Mouse (Mus musculus): ENCODE measurements around the gene Shbg.
A peak's percentile ranks its signal among the peaks of the same experiment; 100 is the strongest.

The Shbg gene

GRCm38 (mm10) chr11:69601768-69602167 is 15.9 kb downstream of the Shbg start:
- DNase-seq (ENCODE audit: low spot score in 2 of 2), result no peak

GRCm38 (mm10) chr11:69600098-69600497 is 17.6 kb downstream of the Shbg start:
- DNase-seq (ENCODE audit: low spot score in 2 of 2), result peak in 1 of 2 experiments; percentile 31

- DNase-seq (ENCODE audit: low spot score in 2 of 2), result no peak
Measured at GRCm38 (mm10) chr11:69599436-69599835, 18.3 kb downstream of the Shbg start.

- DNase-seq (ENCODE audit: low spot score in 2 of 2), result no peak
Measured at GRCm38 (mm10) chr11:69594853-69595252, 22.9 kb downstream of the Shbg start.

- DNase-seq (ENCODE audit: low spot score in 2 of 2), result no peak
Measured at GRCm38 (mm10) chr11:69592799-69593198, 24.9 kb downstream of the Shbg start.

- DNase-seq (ENCODE audit: low spot score in 2 of 2), result no peak
Measured at GRCm38 (mm10) chr11:69591899-69592637, 25.6 kb downstream of the Shbg start.

- DNase-seq (ENCODE audit: low spot score in 2 of 2), result no peak
Measured at GRCm38 (mm10) chr11:69591424-69591823, 26.3 kb downstream of the Shbg start.

GRCm38 (mm10) chr11:69590622-69591021 is 27.1 kb downstream of the Shbg start:
- no peak for DNase-seq (ENCODE audit: low spot score in 2 of 2)

- no peak for DNase-seq (ENCODE audit: low spot score in 2 of 2)
Measured at GRCm38 (mm10) chr11:69589207-69589834, 28.4 kb downstream of the Shbg start.

GRCm38 (mm10) chr11:69585718-69586325 is 31.9 kb downstream of the Shbg start:
- DNase-seq (ENCODE audit: low spot score in 2 of 2), result no peak

- no peak for DNase-seq (ENCODE audit: low spot score in 2 of 2)
Measured at GRCm38 (mm10) chr11:69584937-69585336, 32.8 kb downstream of the Shbg start.

- no peak for DNase-seq (ENCODE audit: low spot score in 2 of 2)
Measured at GRCm38 (mm10) chr11:69584008-69584407, 33.7 kb downstream of the Shbg start.

- no peak for DNase-seq (ENCODE audit: low spot score in 2 of 2)
Measured at GRCm38 (mm10) chr11:69582230-69582805, 35.4 kb downstream of the Shbg start.

GRCm38 (mm10) chr11:69581814-69582213 is 35.9 kb downstream of the Shbg start:
- no peak for DNase-seq (ENCODE audit: low spot score in 2 of 2)

- peak; percentile 83 to 91 for DNase-seq (ENCODE audit: low spot score in 2 of 2)
Measured at GRCm38 (mm10) chr11:69581147-69581688, 36.5 kb downstream of the Shbg start.

- DNase-seq (ENCODE audit: low spot score in 2 of 2), result no peak
Measured at GRCm38 (mm10) chr11:69580572-69581146, 37.0 kb downstream of the Shbg start.

- peak; percentile 85 to 89 for DNase-seq (ENCODE audit: low spot score in 2 of 2)
Measured at GRCm38 (mm10) chr11:69580091-69580514, 37.6 kb downstream of the Shbg start, which contains the start of the genes Wrap53 and Trp53. Gene Wrap53, minus strand, starts transcription at chr11:69580255. Gene Trp53, plus strand, starts transcription at chr11:69580359.

- DNase-seq (ENCODE audit: low spot score in 2 of 2), result peak; percentile 96 to 98
Measured at GRCm38 (mm10) chr11:69579128-69580017, 38.3 kb downstream of the Shbg start.

- DNase-seq (ENCODE audit: low spot score in 2 of 2), result no peak
Measured at GRCm38 (mm10) chr11:69578301-69578700, 39.4 kb downstream of the Shbg start.

GRCm38 (mm10) chr11:69576307-69576706 is 41.4 kb downstream of the Shbg start:
- DNase-seq (ENCODE audit: low spot score in 2 of 2), result no peak

GRCm38 (mm10) chr11:69575220-69575619 is 42.5 kb downstream of the Shbg start:
- DNase-seq (ENCODE audit: low spot score in 2 of 2), result no peak
